Comparison of ENCODE assay signal across 8 mouse cellular contexts in the genomic region with DNA sequence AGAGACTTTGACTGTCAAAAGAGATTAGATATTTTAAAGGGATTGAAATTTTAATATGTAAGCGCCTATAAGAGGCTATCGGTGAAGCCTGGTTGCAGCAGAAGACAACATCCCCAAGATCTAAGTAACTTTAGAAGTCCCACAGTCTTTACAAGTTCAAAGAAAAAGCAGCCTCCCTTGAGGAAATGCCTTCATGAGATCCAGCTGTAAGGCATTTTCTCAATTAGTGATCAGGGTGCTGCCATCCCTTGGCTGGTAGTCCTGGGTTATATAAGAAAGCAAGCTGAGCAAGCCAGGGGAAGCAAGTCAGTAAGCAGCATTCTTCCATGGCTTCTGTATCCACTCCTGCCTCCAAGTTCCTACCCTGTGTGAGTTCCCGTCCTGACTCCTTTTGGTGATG. TPM values are rescaled to one million over a fixed set of nuclear protein-coding genes. Genes with fewer than 3 reads are reported as not detected.
DNase-seq lines count a peak whose midpoint lies in the region; ATAC-seq and TF ChIP-seq lines count a peak whose summit lies in the region.
"Not testable (repeated sequence)": the region's sequence is repeated elsewhere in the genome, so short reads cannot be mapped to it uniquely, and the experiment has no call there.

A gene (plus strand): TSS at position 301 of the 400 bp plus-strand sequence.

- 83% methylated on average over 3 of the region's 3 CpGs for WGBS in forebrain, embryonic 11.5 days
- WGBS in hindbrain, embryonic 12.5 days: 72% methylated on average over 3 of the region's 3 CpGs
- WGBS in liver, adult 2 months: 95% methylated on average over 3 of the region's 3 CpGs
- WGBS in midbrain, embryonic 12.5 days: 89% methylated on average over 3 of the region's 3 CpGs
- 75% methylated on average over 3 of the region's 3 CpGs for WGBS in stomach, postnatal 0 days

- not testable (repeated sequence) for TF ChIP-seq POLR2A in liver, adult 2 months (IDR thresholded peaks at IDR 0.05; ENCODE audit: extremely low read depth, insufficient read depth, low read length)

- H3K36me3 ChIP-seq in forebrain, embryonic 11.5 days (ENCODE audit: control insufficient read depth, insufficient read depth, low read length); hindbrain, embryonic 12.5 days; liver, adult 2 months (ENCODE audit: control insufficient read depth, insufficient read depth, low read length); midbrain, embryonic 12.5 days; stomach, postnatal 0 days (ENCODE audit: control insufficient read depth, insufficient read depth, low read length): not testable (repeated sequence)

- H3K9ac ChIP-seq in forebrain, embryonic 11.5 days (ENCODE audit: low read length); hindbrain, embryonic 12.5 days; liver, adult 2 months (ENCODE audit: low read depth, low read length); midbrain, embryonic 12.5 days (replicated peaks); stomach, postnatal 0 days (ENCODE audit: low read length): not testable (repeated sequence)

- TF ChIP-seq EP300 in stomach, postnatal 0 days (optimal IDR thresholded peaks at IDR 0.05): not testable (repeated sequence)

- H3K4me1 ChIP-seq in forebrain, embryonic 11.5 days (replicated peaks; ENCODE audit: control insufficient read depth, insufficient read depth, low read length); liver, adult 2 months (ENCODE audit: control insufficient read depth, insufficient read depth, low read length); midbrain, embryonic 12.5 days; stomach, postnatal 0 days (replicated peaks; ENCODE audit: control insufficient read depth, insufficient read depth): not testable (repeated sequence)
- H3K4me1 ChIP-seq in hindbrain, embryonic 12.5 days: peaks cover 12% of the 10 kb centered on the region

- not testable (repeated sequence) for H3K4me3 ChIP-seq in forebrain, embryonic 11.5 days (ENCODE audit: low read depth, low read length); hindbrain, embryonic 12.5 days; liver, adult 2 months (ENCODE audit: insufficient read depth, low read depth, low read length); midbrain, embryonic 12.5 days; stomach, postnatal 0 days (ENCODE audit: low read depth, low read length)

- H3K27ac ChIP-seq in forebrain, embryonic 11.5 days (ENCODE audit: low read depth, low read length); hindbrain, embryonic 12.5 days; liver, adult 2 months (replicated peaks; ENCODE audit: insufficient read depth, low read depth, low read length); midbrain, embryonic 12.5 days (replicated peaks); stomach, postnatal 0 days (replicated peaks): not testable (repeated sequence)

- TF ChIP-seq CTCF in liver, adult 2 months (IDR thresholded peaks at IDR 0.05; ENCODE audit: low read depth, low read length); stomach, postnatal 0 days (IDR thresholded peaks at IDR 0.05; ENCODE audit: low read depth): not testable (repeated sequence)

- H3K4me2 ChIP-seq in forebrain, embryonic 11.5 days (ENCODE audit: low read depth, low read length, severe bottlenecking); hindbrain, embryonic 12.5 days (replicated peaks); midbrain, embryonic 12.5 days (replicated peaks); stomach, postnatal 0 days (replicated peaks; ENCODE audit: low read depth): not testable (repeated sequence)

- ATAC-seq in forebrain, embryonic 11.5 days (replicated peaks; ENCODE audit: low FRiP score); hindbrain, embryonic 12.5 days (ENCODE audit: low FRiP score); midbrain, embryonic 12.5 days (ENCODE audit: low FRiP score, low read depth); stomach, postnatal 0 days (ENCODE audit: low FRiP score, low TSS enrichment): not testable (repeated sequence)

- H3K79me2 ChIP-seq in liver, adult 2 months (ENCODE audit: control insufficient read depth, insufficient read depth, low read length): not testable (repeated sequence)

- not testable (repeated sequence) for H3K27me3 ChIP-seq in forebrain, embryonic 11.5 days (ENCODE audit: control insufficient read depth, insufficient read depth, low read length); hindbrain, embryonic 12.5 days; liver, adult 2 months (ENCODE audit: control insufficient read depth, insufficient read depth, low read length); midbrain, embryonic 12.5 days; stomach, postnatal 0 days (ENCODE audit: control insufficient read depth, insufficient read depth, low read length)

- not testable (repeated sequence) for DNase-seq in adrenal gland, postnatal 25 days; forebrain, embryonic 11.5 days (ENCODE audit: low spot score); heart, adult 18-20 months; layer of hippocampus, adult 8-10 months (ENCODE audit: low spot score in 2 of 2); liver, adult 2 months (ENCODE audit: extremely low read depth, low read depth, low spot score); stomach, postnatal 0 days (ENCODE audit: low spot score)

- not testable (repeated sequence) for H3K9me3 ChIP-seq in forebrain, embryonic 11.5 days (ENCODE audit: control insufficient read depth, low read length); hindbrain, embryonic 12.5 days (replicated peaks); midbrain, embryonic 12.5 days; stomach, postnatal 0 days (ENCODE audit: control insufficient read depth, low read length)

RNA-seq across cellular contexts. Expression of the gene that starts here (rescaled TPM):
- 44.3 and 56.8 TPM in 2 replicates for total RNA-seq in adrenal gland, postnatal 25 days (2021)
- polyA plus RNA-seq in forebrain, embryonic 11.5 days (2014; fragmentation: Nextera tagmentation; extraction: Ambion mirVana): 58.3 and 61.5 TPM in 2 replicates
- 10 to 100 TPM; 23.2 to 28.2 TPM for total RNA-seq in heart, adult 18-20 months (2021)
- polyA plus RNA-seq in hindbrain, embryonic 12.5 days (2016; fragmentation: Nextera tagmentation; extraction: Ambion mirVana): 63.1 and 64.4 TPM in 2 replicates
- total RNA-seq in layer of hippocampus, adult 8-10 months (2022): 10 to 100 TPM; 49.4 to 61.7 (median 58.3) TPM
- total RNA-seq in liver, adult 2 months (2014; rRNA removed): 20.4 and 20.7 TPM in 2 replicates
- 11.4 and 11.7 TPM in 2 replicates for polyA plus RNA-seq in liver, adult 2 months (2012; rRNA removed)
- 69.0 and 73.1 TPM in 2 replicates for polyA plus RNA-seq in midbrain, embryonic 12.5 days (2016; fragmentation: Nextera tagmentation; extraction: Ambion mirVana)
- 20.5 and 22.0 TPM in 2 replicates for polyA plus RNA-seq in stomach, postnatal 0 days (2015; fragmentation: Nextera tagmentation; extraction: Ambion mirVana)
